Mouse (Mus musculus) embryonic fibroblast, embryonic 13.5 days (primary cell): ENCODE results near the gene Endov.

Source experiments
- CTCF ChIP-seq: IDR thresholded peaks from 2 replicates; pipeline ENCODE4 v1.5.1; 2011; ENCODE audit warnings: mild to moderate bottlenecking, control low read depth, low read length, moderate library complexity, borderline replicate concordance; ENCODE audit not compliant: insufficient read depth
- POLR2A ChIP-seq: IDR thresholded peaks from 2 replicates; pipeline ENCODE4 v1.6.1; 2011; ENCODE audit warnings: low read depth, mild to moderate bottlenecking, control low read depth, low read length, moderate library complexity

GRCm38 (mm10) chr11:119491690-119492087 lies 542 bp downstream of the Endov start:
- TF ChIP-seq CTCF (no peak), POLR2A (no peak; the same call in 1 of the 2 replicates)
